Mouse (Mus musculus) cerebellum, adult (tissue): ENCODE results near the gene Chpt1.
"Not testable (repeated sequence)": the region's sequence is repeated elsewhere in the genome, so short reads cannot be mapped to it uniquely, and the experiment has no call there.

ENCODE experiments used
- ATAC-seq: cut with Nextera tagmentation; 2 replicates; pipeline ENCODE4 v1.9.2; 2017; ENCODE audit warnings: mild to moderate bottlenecking, moderate library complexity, mixed read lengths; ENCODE audit not compliant: insufficient number of reproducible peaks, low FRiP score, low TSS enrichment

Chpt1 gene

GRCm38 (mm10) chr10:88496864-88497564, 6.9 kb downstream of the Chpt1 start:
- no peak for ATAC-seq

- ATAC-seq, result no peak
Observed at GRCm38 (mm10) chr10:88494959-88495587, 8.8 kb downstream of the Chpt1 start.

GRCm38 (mm10) chr10:88492658-88493057, 11.2 kb downstream of the Chpt1 start:
- ATAC-seq, result no peak

- no peak for ATAC-seq
Observed at GRCm38 (mm10) chr10:88491632-88492031, 12.2 kb downstream of the Chpt1 start.

GRCm38 (mm10) chr10:88488629-88489028, 15.2 kb downstream of the Chpt1 start:
- ATAC-seq, result no peak

- not testable (repeated sequence) for ATAC-seq
Observed at GRCm38 (mm10) chr10:88482866-88483265, 21.0 kb downstream of the Chpt1 start.

GRCm38 (mm10) chr10:88460122-88460820, 43.6 kb downstream of the Chpt1 start:
- 0 out of 2 replicates have a peak, but pooled peaks have one; percentile 37 for ATAC-seq

GRCm38 (mm10) chr10:88459502-88459992, 44.3 kb downstream of the Chpt1 start, which contains the start of gene Sycp3:
TSS of gene Sycp3 (plus strand) at chr10:88459569.
- no peak for ATAC-seq

- ATAC-seq, result no peak
Observed at GRCm38 (mm10) chr10:88457816-88458215, 46.1 kb downstream of the Chpt1 start.

- no peak for ATAC-seq
Observed at GRCm38 (mm10) chr10:88451990-88452389, 51.9 kb downstream of the Chpt1 start.

- peak; percentile 90 for ATAC-seq
Observed at GRCm38 (mm10) chr10:88451221-88451620, 52.7 kb downstream of the Chpt1 start.

GRCm38 (mm10) chr10:88441224-88441623, 62.6 kb downstream of the Chpt1 start:
- ATAC-seq, result no peak

GRCm38 (mm10) chr10:88427998-88428397, 75.9 kb downstream of the Chpt1 start:
- ATAC-seq, result no peak

GRCm38 (mm10) chr10:88426896-88427295, 77.0 kb downstream of the Chpt1 start:
- ATAC-seq, result no peak

GRCm38 (mm10) chr10:88426158-88426816, 77.6 kb downstream of the Chpt1 start:
- peak; percentile 69; the same call in 1 of the 2 replicates for ATAC-seq

- ATAC-seq, result no peak
Observed at GRCm38 (mm10) chr10:88420655-88421435, 83.0 kb downstream of the Chpt1 start.

GRCm38 (mm10) chr10:88420141-88420541, 83.7 kb downstream of the Chpt1 start:
- ATAC-seq, result no peak

GRCm38 (mm10) chr10:88417686-88418085, 86.2 kb downstream of the Chpt1 start:
- no peak for ATAC-seq

- ATAC-seq, result no peak
Observed at GRCm38 (mm10) chr10:88412290-88412995, 91.4 kb downstream of the Chpt1 start.
